In genomic region chr6:48538841-48539737, GRCm38 (mm10) we compare ENCODE assay signal across 9 mouse cellular contexts. TPM values are rescaled to one million over a fixed set of nuclear protein-coding genes. Genes with fewer than 3 reads are reported as not detected.
A peak's percentile ranks its signal among the peaks of the same experiment; 100 is the strongest.
DNase-seq lines count a peak whose midpoint lies in the region; ATAC-seq and TF ChIP-seq lines count a peak whose summit lies in the region.
"Had no signal": no experiment of that assay in that cellular context is flagged by ENCODE, and none has a peak within 500 bp of the region (broad histone marks: within the 10 kb centered on the region; RNA-seq: fewer than 3 reads in every experiment).

No protein-coding gene starts in this region.

- H3K27me3 ChIP-seq in kidney, embryonic 14.5 days (ENCODE audit: control insufficient read depth, insufficient read depth, low read length), result no peaks in the 10 kb centered on the region
- H3K27me3 ChIP-seq in forebrain, embryonic 12.5 days, result no peaks in the 10 kb centered on the region
- H3K27me3 ChIP-seq in hindbrain, embryonic 12.5 days, result no peaks in the 10 kb centered on the region
- no peaks in the 10 kb centered on the region for H3K27me3 ChIP-seq in midbrain, embryonic 15.5 days (replicated peaks)
- H3K27me3 ChIP-seq: lung, embryonic 15.5 days had no signal

- H3K4me2 ChIP-seq in kidney, embryonic 14.5 days (replicated peaks; ENCODE audit: low read depth, low read length), result no peak overlapping the region
- H3K4me2 ChIP-seq in forebrain, embryonic 12.5 days, result peak overlapping the region; percentile 88
- peak overlapping the region; percentile 89 for H3K4me2 ChIP-seq in hindbrain, embryonic 12.5 days (replicated peaks)
- peak overlapping the region; percentile 92 for H3K4me2 ChIP-seq in midbrain, embryonic 15.5 days
- H3K4me2 ChIP-seq: lung, embryonic 15.5 days had no signal

- DNase-seq in kidney, adult 18-20 months, result peak; percentile 69
- DNase-seq in brain, embryonic 14.5 days (ENCODE audit: low read depth), result peak; percentile 88
- peak; percentile 70 to 88 for DNase-seq in left cerebral cortex, postnatal 10 days (ENCODE audit: extremely low spot score in 1 of 2, low spot score in 2 of 2)
- DNase-seq in spleen, postnatal 36 days (ENCODE audit: low spot score in 2 of 2), result peak; percentile 51 to 63

- TF ChIP-seq CTCF in brain, embryonic 14.5 days (IDR thresholded peaks at IDR 0.05; ENCODE audit: borderline replicate concordance, extremely low read depth, insufficient read depth, insufficient read length), result peak; percentile 69; the same call in 1 of the 2 replicates

- TF ChIP-seq POLR2A in brain, embryonic 14.5 days (IDR thresholded peaks at IDR 0.05; ENCODE audit: borderline replicate concordance, extremely low read depth, insufficient read depth, insufficient read length, poor library complexity, severe bottlenecking), result no peak

- no peaks in the 10 kb centered on the region for H3K36me3 ChIP-seq in kidney, embryonic 14.5 days (ENCODE audit: control insufficient read depth, insufficient read depth, low read length)
- peaks cover 22% of the 10 kb centered on the region for H3K36me3 ChIP-seq in forebrain, embryonic 12.5 days (replicated peaks)
- H3K36me3 ChIP-seq in hindbrain, embryonic 12.5 days, result peaks cover 26% of the 10 kb centered on the region
- H3K36me3 ChIP-seq in midbrain, embryonic 15.5 days (replicated peaks), result peaks cover 15% of the 10 kb centered on the region
- H3K36me3 ChIP-seq: lung, embryonic 15.5 days had no signal

- ATAC-seq in kidney, embryonic 14.5 days (ENCODE audit: low FRiP score, low TSS enrichment), result no peak
- no peak for ATAC-seq in forebrain, embryonic 12.5 days (ENCODE audit: low FRiP score)
- no peak for ATAC-seq in hindbrain, embryonic 12.5 days (ENCODE audit: low FRiP score)
- ATAC-seq in midbrain, embryonic 15.5 days (replicated peaks), result no peak

- peaks cover 12% of the 10 kb centered on the region for H3K4me1 ChIP-seq in kidney, embryonic 14.5 days (ENCODE audit: control insufficient read depth, insufficient read depth, low read length)
- peaks cover 23% of the 10 kb centered on the region for H3K4me1 ChIP-seq in forebrain, embryonic 12.5 days
- peaks cover 25% of the 10 kb centered on the region for H3K4me1 ChIP-seq in hindbrain, embryonic 12.5 days
- peaks cover 29% of the 10 kb centered on the region for H3K4me1 ChIP-seq in midbrain, embryonic 15.5 days

- H3K9me3 ChIP-seq in kidney, embryonic 14.5 days (ENCODE audit: control insufficient read depth, low read length), result no peaks in the 10 kb centered on the region
- H3K9me3 ChIP-seq in forebrain, embryonic 12.5 days, result no peaks in the 10 kb centered on the region
- H3K9me3 ChIP-seq in hindbrain, embryonic 12.5 days (replicated peaks), result no peaks in the 10 kb centered on the region
- no peaks in the 10 kb centered on the region for H3K9me3 ChIP-seq in midbrain, embryonic 15.5 days
- H3K9me3 ChIP-seq: lung, embryonic 15.5 days had no signal

- H3K4me3 ChIP-seq in kidney, embryonic 14.5 days (ENCODE audit: low read length), result no peak overlapping the region
- no peak overlapping the region; the same call in 1 of the 2 replicates for H3K4me3 ChIP-seq in forebrain, embryonic 12.5 days (replicated peaks)
- 0 out of 2 replicates have a peak overlapping the region, but pooled peaks have one; percentile 66 for H3K4me3 ChIP-seq in hindbrain, embryonic 12.5 days
- peak overlapping the region; percentile 71 for H3K4me3 ChIP-seq in midbrain, embryonic 15.5 days
- H3K4me3 ChIP-seq: lung, embryonic 15.5 days had no signal

- intact Hi-C loops in left cerebral cortex, postnatal 10 days (cut with DNase I), result loop anchor here (10.0 kb wide), 1 partner anchor 364 kb away; no protein-coding TSS in a partner anchor

- 72% methylated on average over 4 of the region's 5 CpGs for WGBS in kidney, embryonic 14.5 days
- WGBS in forebrain, embryonic 12.5 days, result 68% methylated on average over 5 of the region's 5 CpGs
- WGBS in hindbrain, embryonic 12.5 days, result 64% methylated on average over 5 of the region's 5 CpGs
- 69% methylated on average over 5 of the region's 5 CpGs for WGBS in midbrain, embryonic 15.5 days

- no peak overlapping the region for H3K27ac ChIP-seq in kidney, embryonic 14.5 days (ENCODE audit: low read depth, low read length)
- H3K27ac ChIP-seq in forebrain, embryonic 12.5 days, result no peak overlapping the region
- H3K27ac ChIP-seq in hindbrain, embryonic 12.5 days, result no peak overlapping the region
- H3K27ac ChIP-seq in midbrain, embryonic 15.5 days, result no peak overlapping the region
- H3K27ac ChIP-seq: lung, embryonic 15.5 days had no signal

- H3K9ac ChIP-seq in kidney, embryonic 14.5 days (ENCODE audit: low read depth, low read length), result no peak overlapping the region
- H3K9ac ChIP-seq in forebrain, embryonic 12.5 days, result 0 out of 2 replicates have a peak overlapping the region, but pooled peaks have one; percentile 82
- peak overlapping the region; percentile 90; the same call in 1 of the 2 replicates for H3K9ac ChIP-seq in hindbrain, embryonic 12.5 days
- peak overlapping the region; percentile 83; the same call in 1 of the 2 replicates for H3K9ac ChIP-seq in midbrain, embryonic 15.5 days
- H3K9ac ChIP-seq: lung, embryonic 15.5 days had no signal

RNA-seq across cellular contexts. Expression of gene Atp6v0e2, which starts 1.7 kb away (rescaled TPM):
- polyA plus RNA-seq in kidney, embryonic 14.5 days (2014; fragmentation: Nextera tagmentation; extraction: Ambion mirVana), result 19.9 and 20.3 TPM in 2 replicates
- 220 and 228 TPM in 2 replicates for polyA plus RNA-seq in brain, embryonic 14.5 days (2012; rRNA removed)
- 78.6 and 88.3 TPM in 2 replicates for polyA plus RNA-seq in forebrain, embryonic 12.5 days (2016; fragmentation: Nextera tagmentation; extraction: Ambion mirVana)
- 74.7 and 75.0 TPM in 2 replicates for polyA plus RNA-seq in hindbrain, embryonic 12.5 days (2016; fragmentation: Nextera tagmentation; extraction: Ambion mirVana)
- total RNA-seq in left cerebral cortex, postnatal 10 days (2021), result 100 to 1,000 TPM; 485 to 501 TPM
- polyA plus RNA-seq in midbrain, embryonic 15.5 days (2015; fragmentation: Nextera tagmentation; extraction: Ambion mirVana), result 292 and 304 TPM in 2 replicates

RNA-seq across cellular contexts. Expression of gene Lrrc61, which starts 15.5 kb away (rescaled TPM):
- polyA plus RNA-seq in kidney, embryonic 14.5 days (2014; fragmentation: Nextera tagmentation; extraction: Ambion mirVana), result 4.4 and 9.7 TPM in 2 replicates
- 31.3 and 35.6 TPM in 2 replicates for polyA plus RNA-seq in brain, embryonic 14.5 days (2012; rRNA removed)
- polyA plus RNA-seq in forebrain, embryonic 12.5 days (2016; fragmentation: Nextera tagmentation; extraction: Ambion mirVana), result 16.7 and 21.3 TPM in 2 replicates
- polyA plus RNA-seq in hindbrain, embryonic 12.5 days (2016; fragmentation: Nextera tagmentation; extraction: Ambion mirVana), result 19.7 and 22.5 TPM in 2 replicates
- 10 to 100 TPM; 28.9 to 31.6 TPM for total RNA-seq in left cerebral cortex, postnatal 10 days (2021)
- polyA plus RNA-seq in midbrain, embryonic 15.5 days (2015; fragmentation: Nextera tagmentation; extraction: Ambion mirVana), result 27.9 and 28.5 TPM in 2 replicates

RNA-seq across cellular contexts. Expression of gene Rarres2, which starts 33.5 kb away (rescaled TPM):
- polyA plus RNA-seq in kidney, embryonic 14.5 days (2014; fragmentation: Nextera tagmentation; extraction: Ambion mirVana), result 44.2 and 59.0 TPM in 2 replicates
- 2.8 and 3.1 TPM in 2 replicates for polyA plus RNA-seq in brain, embryonic 14.5 days (2012; rRNA removed)
- polyA plus RNA-seq in forebrain, embryonic 12.5 days (2016; fragmentation: Nextera tagmentation; extraction: Ambion mirVana), result 0.74 and 1.2 TPM in 2 replicates
- 1.8 and 3.3 TPM in 2 replicates for polyA plus RNA-seq in hindbrain, embryonic 12.5 days (2016; fragmentation: Nextera tagmentation; extraction: Ambion mirVana)
- total RNA-seq in left cerebral cortex, postnatal 10 days (2021), result 1 to 10 TPM; 6.2 to 7.0 TPM
- polyA plus RNA-seq in midbrain, embryonic 15.5 days (2015; fragmentation: Nextera tagmentation; extraction: Ambion mirVana), result 4.5 and 5.6 TPM in 2 replicates

RNA-seq across cellular contexts. Expression of gene Gm45021, which starts 50.3 kb away (rescaled TPM):
- polyA plus RNA-seq in kidney, embryonic 14.5 days (2014; fragmentation: Nextera tagmentation; extraction: Ambion mirVana), result not detected in 2 replicates
- polyA plus RNA-seq in brain, embryonic 14.5 days (2012; rRNA removed), result not detected in 2 replicates
- not detected in 2 replicates for polyA plus RNA-seq in forebrain, embryonic 12.5 days (2016; fragmentation: Nextera tagmentation; extraction: Ambion mirVana)
- not detected in 2 replicates for polyA plus RNA-seq in hindbrain, embryonic 12.5 days (2016; fragmentation: Nextera tagmentation; extraction: Ambion mirVana)
- not detected for total RNA-seq in left cerebral cortex, postnatal 10 days (2021)
- not detected in 2 replicates for polyA plus RNA-seq in midbrain, embryonic 15.5 days (2015; fragmentation: Nextera tagmentation; extraction: Ambion mirVana)
- polyA plus RNA-seq: lung, embryonic 15.5 days had no signal

RNA-seq across cellular contexts. Expression of gene Repin1, which starts 54.6 kb away (rescaled TPM):
- polyA plus RNA-seq in kidney, embryonic 14.5 days (2014; fragmentation: Nextera tagmentation; extraction: Ambion mirVana), result 32.6 and 47.0 TPM in 2 replicates
- 60.0 and 69.2 TPM in 2 replicates for polyA plus RNA-seq in brain, embryonic 14.5 days (2012; rRNA removed)
- 46.7 and 50.0 TPM in 2 replicates for polyA plus RNA-seq in forebrain, embryonic 12.5 days (2016; fragmentation: Nextera tagmentation; extraction: Ambion mirVana)
- 43.1 and 43.9 TPM in 2 replicates for polyA plus RNA-seq in hindbrain, embryonic 12.5 days (2016; fragmentation: Nextera tagmentation; extraction: Ambion mirVana)
- 10 to 100 TPM; 28.0 to 29.5 TPM for total RNA-seq in left cerebral cortex, postnatal 10 days (2021)
- polyA plus RNA-seq in midbrain, embryonic 15.5 days (2015; fragmentation: Nextera tagmentation; extraction: Ambion mirVana), result 48.9 and 50.4 TPM in 2 replicates

Comparison
In these comparisons a context has a peak if more than half of its experiments do, and no peak if none do; other contexts are left out.
1. H3K4me3 ChIP-seq: peak in hindbrain, embryonic 12.5 days (single experiment) and midbrain, embryonic 15.5 days (single experiment); none in kidney, embryonic 14.5 days (single experiment) and forebrain, embryonic 12.5 days (single experiment).
2. Peak in every context shown above with its lines, with median percentiles within 50 percentile points of each other: DNase-seq.